Mouse (Mus musculus) midbrain, embryonic 10.5 days (tissue): ENCODE results near the gene Slc44a3. TPM values are rescaled to one million over a fixed set of nuclear protein-coding genes. Genes with fewer than 3 reads are reported as not detected.

Experiments used
- DNase-seq: peaks from one replicate; pipeline ENCODE4 v3.0.0-alpha.2; 2017; ENCODE audit warnings: low spot score
- H3K27ac ChIP-seq: fragments of 300-500 bp; sonication (generic); replicated peaks from 2 replicates; pipeline ENCODE4 v1.5.1; 2016; ENCODE audit warnings: mild to moderate bottlenecking
- H3K27me3 ChIP-seq: fragments of 300-500 bp; sonication (generic); 2 replicates; pipeline ENCODE4 v1.6.1; 2016; ENCODE audit warnings: low read depth, mild to moderate bottlenecking; ENCODE audit not compliant: poor library complexity, severe bottlenecking
- H3K36me3 ChIP-seq: fragments of 300-500 bp; sonication (generic); 2 replicates; pipeline ENCODE4 v1.6.1; 2016; ENCODE audit warnings: mild to moderate bottlenecking, moderate library complexity
- H3K4me1 ChIP-seq: fragments of 300-500 bp; sonication (generic); 2 replicates; pipeline ENCODE4 v1.6.1; 2016
- H3K4me3 ChIP-seq: fragments of 300-500 bp; sonication (generic); 2 replicates; pipeline ENCODE4 v1.5.1; 2016; ENCODE audit warnings: mild to moderate bottlenecking, moderate library complexity
- H3K9me3 ChIP-seq: fragments of 300-500 bp; sonication (generic); replicated peaks from 2 replicates; pipeline ENCODE4 v1.6.1; 2016; ENCODE audit warnings: mild to moderate bottlenecking
- WGBS: fragments of 180-500 bp; shearing (Covaris S2); methylation state at CpG from one replicate; pipeline ENCODE4 v1.1.7; 2016; 5-methylcytosine and 5-hydroxymethylcytosine counted together
- polyA plus RNA-seq: library from polyadenylated mRNA; unstranded; fragments of >200 nt; fragmentation: Nextera tagmentation; extraction: Ambion mirVana; gene quantifications from 2 replicates; pipeline ENCODE4 v1.2.1, GENCODE M21; 2016

Gene Slc44a3
- polyA plus RNA-seq, 1 experiment from 2014 or later, result 0.43 TPM

DNA sequence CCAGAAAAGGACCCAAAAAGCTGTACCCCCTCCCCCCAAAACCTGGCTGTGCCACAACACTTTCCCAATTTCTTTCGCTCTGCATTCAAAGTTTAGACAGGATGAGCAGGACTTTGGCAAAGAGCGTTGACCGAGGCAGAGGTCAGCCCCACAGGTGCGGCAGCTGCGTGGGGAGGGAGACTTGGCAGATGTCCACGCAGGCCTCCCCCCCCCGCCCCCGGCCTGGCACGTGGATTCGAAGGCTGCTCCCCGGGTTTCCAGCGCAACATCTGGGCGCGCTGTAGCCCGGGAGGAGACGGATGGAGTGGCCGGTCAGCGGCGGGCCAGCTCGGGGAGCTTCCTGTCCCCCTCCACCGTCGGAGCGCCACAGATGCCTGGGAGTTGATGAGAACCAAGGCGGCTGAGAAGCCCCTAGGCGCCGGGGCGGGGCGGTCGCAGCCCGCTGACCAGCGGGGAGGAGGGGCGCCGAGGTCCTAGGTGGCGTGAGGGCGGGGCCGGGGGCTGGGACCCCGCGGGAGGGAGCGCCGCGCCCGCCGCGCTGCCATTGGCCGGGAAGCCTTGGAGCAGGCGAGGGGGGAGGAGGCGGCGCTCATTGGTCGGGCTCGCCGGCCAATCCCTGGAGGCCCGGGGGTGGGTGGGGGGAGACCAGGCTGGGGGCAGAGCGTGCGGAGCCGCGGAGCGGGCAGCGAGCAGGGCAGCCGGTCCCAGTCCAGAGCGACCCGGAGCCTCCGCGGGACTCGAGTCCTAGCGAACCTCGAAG lies 106.2 kb downstream of the Slc44a3 start, which contains the start of gene Cnn3:
Gene Cnn3 (plus strand): TSS at position 637 of the 760 bp plus-strand sequence.
- peak within 1 kb of the TSS; percentile 92 for H3K4me3 ChIP-seq
- no peaks in the 10 kb centered on the region for H3K9me3 ChIP-seq
- peaks cover 45% of the 10 kb centered on the region for H3K4me1 ChIP-seq
- H3K27me3 ChIP-seq, result peaks cover 24% of the 10 kb centered on the region
- peak within 1 kb of the TSS; percentile 100 for H3K27ac ChIP-seq
- 0 out of 2 replicates have a peak, but pooled peaks cover 6% of the 10 kb centered on the region for H3K36me3 ChIP-seq
- DNase-seq, result peak; percentile 97
- under 1% methylated on average over 65 of the region's 66 CpGs for WGBS

DNA sequence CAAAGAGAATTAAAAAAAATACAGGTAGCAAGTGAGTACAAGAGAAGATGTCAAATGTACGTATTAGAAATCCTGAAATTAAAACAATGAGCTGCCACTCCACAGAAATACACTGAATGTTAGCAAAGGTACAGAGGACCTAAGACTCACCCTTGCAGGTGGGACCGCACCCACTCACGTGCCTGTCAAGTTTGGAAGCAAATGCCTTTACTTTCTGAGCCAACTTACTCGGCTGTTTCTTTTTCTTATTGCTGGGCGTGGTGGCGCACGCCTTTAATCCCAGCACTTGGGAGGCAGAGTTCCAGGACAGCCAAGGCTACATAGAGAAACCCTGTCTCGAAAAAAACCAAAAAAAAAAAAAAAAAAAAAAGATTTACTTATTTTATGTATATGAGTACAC lies 109.8 kb downstream of the Slc44a3 start:
- no peaks in the 10 kb centered on the region for H3K36me3 ChIP-seq
- peaks cover 35% of the 10 kb centered on the region for H3K4me1 ChIP-seq
- H3K27ac ChIP-seq, result no peak overlapping the region
- H3K9me3 ChIP-seq, result no peaks in the 10 kb centered on the region
- 86% methylated on average over 8 of the region's 8 CpGs for WGBS
- DNase-seq, result no peak
- peaks cover 24% of the 10 kb centered on the region for H3K27me3 ChIP-seq
- no peak overlapping the region for H3K4me3 ChIP-seq

DNA sequence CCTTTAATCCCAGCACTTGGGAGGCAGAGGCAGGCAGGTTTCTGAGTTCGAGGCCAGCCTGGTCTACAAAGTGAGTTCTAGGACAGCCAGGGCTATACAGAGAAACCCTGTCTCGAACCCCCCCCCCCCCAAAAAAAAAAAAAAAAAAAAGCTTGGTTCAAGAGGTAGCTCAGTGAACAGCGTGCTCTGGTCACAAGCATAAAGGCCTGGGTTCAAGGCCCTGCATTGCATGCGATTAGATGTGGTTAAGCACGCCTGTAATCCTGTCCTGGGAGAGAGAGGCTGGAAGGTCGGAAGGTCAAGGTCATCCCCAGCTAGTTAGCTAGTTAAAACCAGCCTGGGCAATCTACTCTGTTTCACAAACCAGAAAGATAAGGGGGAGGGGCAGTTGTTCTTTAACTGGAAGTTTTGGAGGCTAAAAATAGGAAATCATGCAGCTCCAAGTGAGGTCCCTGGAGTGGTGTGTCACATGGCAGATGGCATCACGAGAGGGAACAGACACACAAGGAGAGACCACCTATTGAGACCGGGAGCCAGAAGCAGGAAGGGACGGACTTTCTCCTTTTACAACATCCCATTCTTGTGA lies 113.3 kb downstream of the Slc44a3 start:
- Histone ChIP-seq H3K36me3 (no peaks in the 10 kb centered on the region), H3K9me3 (no peaks in the 10 kb centered on the region), H3K4me3 (no peak overlapping the region), H3K27ac (no peak overlapping the region), H3K4me1 (peaks cover 28% of the 10 kb centered on the region), H3K27me3 (peaks cover 10% of the 10 kb centered on the region)
- no peak for DNase-seq
- 80% methylated on average over 9 of the region's 9 CpGs for WGBS

DNA sequence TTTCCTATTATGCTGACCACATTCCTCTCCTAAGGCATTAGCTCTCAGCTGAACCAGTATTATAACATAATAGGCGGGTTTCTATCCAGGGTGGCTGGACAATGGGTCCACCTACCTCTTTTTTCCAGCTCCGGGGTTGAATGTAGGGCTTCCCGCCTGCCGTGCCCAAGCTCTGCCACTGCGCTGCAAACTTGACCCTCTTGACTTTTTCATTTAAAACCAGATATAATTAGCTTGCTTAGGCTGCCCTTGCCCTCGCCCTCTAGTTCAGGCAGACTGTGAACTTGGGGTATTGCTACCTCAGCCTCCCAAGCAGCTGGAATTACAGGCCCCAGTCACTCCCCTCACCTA lies 114.0 kb downstream of the Slc44a3 start:
- WGBS, result 8% methylated on average over 6 of the region's 6 CpGs
- peak overlapping the region; percentile 35; the same call in 1 of the 2 replicates for H3K27ac ChIP-seq
- peaks cover 3% of the 10 kb centered on the region; the same call in 1 of the 2 replicates for H3K27me3 ChIP-seq
- peaks cover 28% of the 10 kb centered on the region for H3K4me1 ChIP-seq
- H3K36me3 ChIP-seq, result no peaks in the 10 kb centered on the region
- no peaks in the 10 kb centered on the region for H3K9me3 ChIP-seq
- peak; percentile 47 for DNase-seq
- H3K4me3 ChIP-seq, result 0 out of 2 replicates have a peak overlapping the region, but pooled peaks have one; percentile 7

DNA sequence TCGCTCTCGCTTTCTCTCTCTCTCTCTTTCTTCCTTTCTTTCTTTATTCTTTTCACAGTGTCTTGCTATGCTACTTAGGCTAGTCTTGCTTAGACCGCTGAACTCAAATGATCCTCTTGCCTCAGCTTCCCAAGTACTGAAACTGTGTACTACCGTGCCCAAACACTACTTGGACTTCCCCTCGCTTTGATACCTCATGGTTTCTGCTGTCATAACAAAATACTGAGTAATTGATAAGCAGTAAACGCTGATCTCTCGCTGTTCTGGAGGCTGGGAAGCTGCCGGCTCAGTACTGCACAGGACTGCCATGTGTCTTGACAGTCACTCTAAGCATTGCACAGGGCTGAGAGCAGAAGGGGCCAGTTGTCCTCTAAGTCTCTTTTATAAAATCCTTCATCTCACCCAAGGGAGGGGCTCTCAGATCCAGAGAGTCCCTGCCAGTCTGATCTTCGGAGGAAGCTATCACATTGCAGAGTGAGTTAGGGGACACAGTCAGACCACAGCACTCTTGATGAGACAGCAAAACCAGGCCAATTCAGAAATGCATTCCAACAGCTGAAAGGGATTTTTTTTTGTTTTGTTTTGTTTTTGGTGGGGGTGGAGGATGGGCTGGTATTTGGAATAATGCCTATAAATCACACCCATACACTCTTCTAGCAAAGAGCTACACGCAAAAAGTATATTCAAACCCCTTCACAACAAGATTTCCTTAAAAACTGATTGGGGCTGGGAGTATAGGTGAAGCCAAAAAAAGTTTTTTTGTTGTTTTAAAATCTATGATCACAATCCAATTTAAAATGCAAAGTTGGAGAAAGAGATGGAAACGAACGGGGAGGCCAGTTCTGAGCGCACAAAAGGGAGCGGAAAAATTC lies 114.6 kb downstream of the Slc44a3 start:
- no peaks in the 10 kb centered on the region for H3K27me3 ChIP-seq
- no peaks in the 10 kb centered on the region for H3K9me3 ChIP-seq
- peak; percentile 26 for DNase-seq
- H3K4me1 ChIP-seq, result peaks cover 28% of the 10 kb centered on the region
- WGBS, result 58% methylated on average over 14 of the region's 14 CpGs
- peak overlapping the region; percentile 69 for H3K27ac ChIP-seq
- H3K36me3 ChIP-seq, result no peaks in the 10 kb centered on the region
- H3K4me3 ChIP-seq, result 0 out of 2 replicates have a peak overlapping the region, but pooled peaks have one; percentile 7

DNA sequence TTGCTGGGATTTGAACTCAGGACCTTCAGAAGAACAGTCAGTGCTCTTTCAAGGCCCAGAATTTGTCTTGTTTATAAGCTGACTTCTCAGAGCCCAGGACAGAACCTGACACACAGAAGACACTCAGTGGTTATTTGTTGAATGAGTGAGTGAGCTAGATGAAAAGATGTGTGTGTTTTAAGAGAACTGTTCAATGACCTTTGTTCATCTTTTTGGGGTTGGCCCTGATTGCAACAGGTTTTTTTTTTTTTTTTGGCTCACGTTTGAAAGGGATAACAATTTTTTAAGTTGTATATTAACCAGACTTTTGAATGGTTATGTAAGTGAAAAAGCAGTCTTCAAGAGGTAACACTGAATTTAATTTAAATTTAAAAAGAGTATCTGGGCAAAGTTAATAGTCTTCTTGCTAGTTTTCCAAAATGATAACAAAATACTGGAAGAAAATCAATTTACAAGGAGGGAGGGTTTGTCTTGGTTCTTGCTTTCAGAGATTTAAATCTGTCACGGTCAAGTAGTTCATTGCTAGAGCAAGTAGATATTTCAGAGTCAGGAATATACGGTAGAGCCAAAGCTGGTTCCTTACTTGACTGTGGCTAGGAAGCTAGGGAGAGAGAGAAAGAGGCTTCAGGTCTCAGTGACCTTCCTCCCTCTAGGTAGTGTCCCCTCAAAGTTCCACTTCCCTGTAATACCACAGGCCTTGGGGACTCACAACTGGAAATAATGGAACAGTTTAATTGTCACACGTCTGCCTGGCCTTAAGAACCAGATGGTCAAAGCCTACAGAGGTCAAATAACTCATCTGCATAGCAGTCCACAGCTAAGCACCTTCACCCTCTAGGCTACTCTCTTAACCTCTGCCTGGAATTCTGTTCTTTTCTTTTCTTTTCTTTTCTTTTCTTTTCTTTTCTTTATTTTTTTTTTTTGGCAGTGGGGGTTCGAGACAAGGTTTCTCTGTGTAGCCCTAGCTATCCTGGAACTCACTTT lies 115.7 kb downstream of the Slc44a3 start:
- H3K9me3 ChIP-seq, result no peaks in the 10 kb centered on the region
- no peak overlapping the region for H3K27ac ChIP-seq
- DNase-seq, result no peak
- WGBS, result 76% methylated on average over 5 of the region's 5 CpGs
- H3K4me1 ChIP-seq, result peaks cover 31% of the 10 kb centered on the region
- H3K27me3 ChIP-seq, result no peaks in the 10 kb centered on the region
- H3K4me3 ChIP-seq, result no peak overlapping the region
- no peaks in the 10 kb centered on the region for H3K36me3 ChIP-seq

DNA sequence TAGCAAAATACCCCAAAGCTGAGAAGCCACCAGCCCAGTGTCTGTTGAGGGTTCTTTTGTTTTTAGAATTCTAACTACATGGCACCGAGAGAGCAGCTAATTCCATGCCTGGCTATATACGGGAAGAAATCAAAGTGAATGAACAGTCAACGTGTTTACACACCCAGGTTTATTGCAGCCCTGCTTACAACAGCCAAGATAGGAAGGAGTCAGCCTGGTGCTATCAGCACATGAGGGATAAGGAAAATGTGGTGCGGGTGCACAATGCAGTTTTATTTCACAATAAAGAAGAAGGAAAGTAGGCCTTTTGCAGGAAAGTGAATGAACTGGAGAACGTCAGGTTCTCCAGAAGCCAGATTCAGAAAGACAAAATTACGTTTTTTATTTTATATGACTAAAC lies 120.8 kb downstream of the Slc44a3 start:
- no peaks in the 10 kb centered on the region for H3K27me3 ChIP-seq
- no peaks in the 10 kb centered on the region for H3K9me3 ChIP-seq
- 0 out of 2 replicates have a peak, but pooled peaks cover 3% of the 10 kb centered on the region for H3K4me1 ChIP-seq
- DNase-seq, result no peak
- 83% methylated on average over 6 of the region's 6 CpGs for WGBS
- no peak overlapping the region for H3K27ac ChIP-seq
- H3K4me3 ChIP-seq, result no peak overlapping the region
- no peaks in the 10 kb centered on the region for H3K36me3 ChIP-seq

Other genes with a start within 250 kb of the Slc44a3 start
- gene Tmem56, start 249.3 kb downstream of the Slc44a3 start, polyA plus RNA-seq, result 0.82 and 1.1 TPM in 2 replicates
- 37.3 and 40.7 TPM in 2 replicates for gene Alg14, start 240.6 kb downstream of the Slc44a3 start, polyA plus RNA-seq
- 947 and 1,037 TPM in 2 replicates for gene Cnn3, start 105.9 kb downstream of the Slc44a3 start, polyA plus RNA-seq
- not detected in 2 replicates for gene 4930432M17Rik, start 138.4 kb upstream of the Slc44a3 start, polyA plus RNA-seq
- gene F3, start 191.1 kb upstream of the Slc44a3 start, polyA plus RNA-seq, result 4.6 and 5.8 TPM in 2 replicates